Mouse (Mus musculus): ENCODE results near the gene Txlna. TPM values are rescaled to one million over a fixed set of nuclear protein-coding genes. Genes with fewer than 3 reads are reported as not detected.

The Txlna gene
- total RNA-seq, 2 experiments from 2014 or later = 41.4 to 46.8 TPM

DNA sequence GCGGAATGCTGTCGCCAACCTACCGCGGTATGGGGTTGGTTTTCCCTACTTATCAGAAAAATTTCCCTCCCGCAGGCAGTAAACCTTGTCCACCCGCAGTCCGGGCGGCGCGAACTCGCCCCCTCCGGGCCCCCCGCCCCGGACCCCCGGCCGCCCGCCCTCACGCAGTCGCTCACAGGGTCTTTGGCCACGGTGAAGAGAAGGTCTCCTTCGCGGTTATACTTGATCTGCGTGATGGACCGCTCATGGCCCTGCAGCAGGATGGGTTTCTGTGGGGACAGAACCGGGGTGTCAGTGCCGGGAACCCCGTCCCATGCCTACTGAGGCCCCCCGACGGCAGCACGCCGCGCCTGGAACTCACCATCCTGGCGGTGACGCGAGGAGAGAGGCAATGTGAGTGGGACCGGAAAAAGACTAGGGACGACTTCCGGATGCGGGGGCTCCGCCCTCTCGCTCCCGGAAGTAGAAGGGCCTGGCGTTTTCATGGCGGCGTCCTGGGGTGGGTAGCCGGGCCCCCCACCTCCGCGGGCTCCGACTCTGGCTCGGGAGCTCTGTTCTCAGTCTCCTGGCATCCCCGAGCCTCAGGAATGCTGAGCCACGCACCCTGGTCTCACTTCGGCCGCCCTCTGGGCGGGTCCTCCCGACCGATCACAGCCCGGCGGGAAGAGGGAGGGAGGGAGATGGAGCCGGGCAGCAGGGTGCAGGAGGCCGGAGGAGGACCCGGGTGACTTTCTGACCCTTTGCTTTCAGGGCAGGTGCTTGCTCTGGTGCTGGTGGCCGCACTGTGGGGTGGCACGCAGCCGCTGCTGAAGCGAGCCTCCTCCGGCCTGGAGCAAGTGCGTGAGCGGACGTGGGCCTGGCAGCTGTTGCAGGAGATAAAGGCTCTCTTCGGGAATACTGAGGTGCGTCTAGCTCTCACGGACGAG is 40.4 kb downstream of the Txlna start, which contains the start of the genes Eif3i and Tmem234:
Gene Eif3i, minus strand, starts transcription at position 416 of the 926 bp plus-strand sequence.
Gene Tmem234, plus strand, starts transcription at position 436 of the 926 bp plus-strand sequence.
- peak; percentile 82 to 84 for DNase-seq (ENCODE audit: low spot score in 2 of 2)

DNA sequence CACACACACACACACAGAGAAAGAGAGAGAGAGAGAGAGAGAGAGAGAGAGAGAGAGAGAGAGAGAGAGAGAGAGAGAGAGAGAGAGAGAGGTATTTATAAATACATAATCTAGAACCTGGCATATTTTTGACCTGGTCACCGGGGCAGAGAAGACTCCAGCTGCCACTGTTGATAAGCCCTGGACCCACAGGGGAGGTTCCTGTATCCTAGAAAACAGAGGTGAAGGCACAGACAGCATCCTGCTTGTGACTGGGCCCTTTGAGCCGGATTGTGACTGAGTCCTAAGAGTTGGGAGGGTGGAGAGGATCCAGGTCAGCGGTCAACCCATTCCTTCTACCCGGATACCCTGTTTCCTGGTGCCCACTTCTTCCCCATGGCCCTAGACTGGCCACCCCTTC is 52.0 kb downstream of the Txlna start:
- DNase-seq (ENCODE audit: low spot score in 2 of 2) = no peak

DNA sequence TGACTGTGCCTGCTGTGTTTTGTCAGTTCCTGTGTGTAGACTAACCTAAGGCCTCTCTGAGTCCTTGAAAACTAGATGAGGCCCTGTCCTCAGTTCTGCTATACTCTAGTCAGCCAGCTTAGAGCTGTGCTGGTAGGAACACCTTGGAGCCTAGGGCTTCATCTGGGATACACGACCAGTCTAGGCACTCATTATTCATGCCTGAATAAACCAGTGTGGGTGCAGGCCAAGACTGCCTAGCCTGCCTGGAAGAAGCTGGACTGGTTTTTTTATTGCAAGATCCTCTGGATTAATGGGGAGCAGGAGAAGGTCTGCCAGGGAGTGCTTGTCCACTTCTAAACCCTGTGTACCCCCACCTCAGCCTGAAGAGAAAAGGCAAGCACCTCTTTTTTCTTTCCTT is 53.9 kb downstream of the Txlna start:
- no peak for DNase-seq (ENCODE audit: low spot score in 2 of 2)

DNA sequence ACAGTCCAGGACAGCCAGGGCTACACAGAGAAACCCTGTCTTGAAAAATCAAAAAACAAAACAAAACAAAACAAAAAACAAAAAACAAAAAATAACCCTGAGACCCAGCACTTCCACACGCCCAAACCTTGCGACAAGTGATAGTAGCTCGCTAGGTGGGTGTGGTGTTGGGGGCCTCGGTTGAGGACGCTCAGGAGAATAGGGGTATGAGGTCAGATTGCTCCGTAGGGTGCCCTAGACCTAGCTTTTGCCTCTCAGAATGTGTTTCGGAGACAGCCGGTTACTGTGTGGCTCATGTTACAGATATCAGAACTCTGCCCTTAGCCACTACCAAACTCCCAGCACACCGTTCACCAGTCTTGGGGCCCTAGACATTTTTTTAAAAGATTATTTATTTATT is 55.1 kb downstream of the Txlna start:
- DNase-seq (ENCODE audit: low spot score in 2 of 2) = no peak

DNA sequence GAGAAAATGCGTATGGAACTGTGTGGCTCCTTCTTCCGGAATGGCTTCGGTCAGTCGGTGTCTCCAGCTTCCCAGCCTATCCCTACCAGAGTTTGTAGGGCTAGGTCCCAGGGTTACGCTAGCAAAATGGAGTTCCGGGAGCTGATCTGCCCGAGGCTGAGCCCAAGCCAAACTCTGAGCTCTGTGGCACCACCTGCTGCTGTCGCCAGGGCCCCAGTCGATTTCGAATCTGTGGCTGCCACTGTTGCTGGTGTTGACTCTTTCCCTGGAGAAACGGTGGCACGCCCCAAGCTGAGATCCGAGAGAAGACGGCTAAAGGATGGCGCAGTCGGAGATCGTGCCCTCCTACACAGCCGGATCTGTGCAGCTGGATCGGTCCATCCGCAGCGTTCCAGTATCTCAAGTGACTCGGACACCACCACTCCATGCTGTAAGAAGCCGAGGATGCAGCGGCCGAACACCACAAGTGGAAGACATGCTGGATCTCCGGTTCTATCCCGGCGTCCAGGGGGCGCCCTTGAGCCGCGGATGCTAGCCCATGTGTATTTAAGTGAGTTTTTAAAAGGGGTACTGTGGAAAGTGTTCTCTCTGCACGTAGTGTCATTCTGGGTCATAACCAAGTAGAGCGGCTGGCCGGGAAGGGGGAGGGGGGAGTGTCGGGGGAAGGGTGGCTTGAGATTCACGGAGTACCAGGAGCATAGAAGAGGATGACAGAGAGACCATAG is 55.8 kb downstream of the Txlna start:
- DNase-seq (ENCODE audit: low spot score in 2 of 2) = peak; percentile 85 to 89

DNA sequence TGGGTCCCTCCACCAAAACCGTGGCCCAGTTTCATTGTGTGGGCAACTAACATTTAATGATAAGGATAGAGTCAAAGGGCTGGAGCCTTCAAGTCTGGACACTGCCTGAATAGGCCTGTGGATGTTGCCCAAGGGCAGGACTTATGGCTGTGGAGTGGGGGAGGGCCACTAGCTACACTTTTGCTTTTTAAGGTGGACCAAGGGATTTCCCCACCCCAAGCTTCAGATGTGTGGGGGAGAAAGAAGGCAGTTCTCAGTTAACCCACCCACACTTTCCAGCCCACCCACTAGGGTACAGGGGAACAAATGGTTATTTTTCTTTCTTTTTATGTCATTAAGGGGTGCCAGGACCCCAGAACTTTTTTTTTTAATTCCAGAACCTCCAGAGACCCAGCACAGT is 56.5 kb downstream of the Txlna start:
- DNase-seq (ENCODE audit: low spot score in 2 of 2) = no peak

DNA sequence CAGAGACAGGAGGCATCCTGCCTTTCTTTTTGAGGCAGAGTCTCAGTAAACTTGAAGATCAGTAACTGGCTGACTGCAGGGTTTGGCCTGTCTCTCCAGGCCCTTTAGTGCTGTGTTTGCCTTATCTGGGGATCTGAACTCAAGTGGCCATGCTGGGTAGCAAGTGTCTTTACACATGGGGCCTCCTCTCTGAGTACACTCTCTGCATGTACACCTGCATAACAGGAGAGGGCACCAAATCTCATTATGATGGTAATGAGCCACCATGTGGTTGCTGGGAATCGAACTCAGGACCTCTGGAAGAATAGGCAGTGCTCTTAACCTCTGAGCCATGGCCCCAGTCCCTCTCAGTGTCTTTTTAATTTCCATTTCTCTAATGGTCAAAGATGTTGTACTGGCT is 58.6 kb downstream of the Txlna start:
- no peak for DNase-seq (ENCODE audit: low spot score in 2 of 2)

DNA sequence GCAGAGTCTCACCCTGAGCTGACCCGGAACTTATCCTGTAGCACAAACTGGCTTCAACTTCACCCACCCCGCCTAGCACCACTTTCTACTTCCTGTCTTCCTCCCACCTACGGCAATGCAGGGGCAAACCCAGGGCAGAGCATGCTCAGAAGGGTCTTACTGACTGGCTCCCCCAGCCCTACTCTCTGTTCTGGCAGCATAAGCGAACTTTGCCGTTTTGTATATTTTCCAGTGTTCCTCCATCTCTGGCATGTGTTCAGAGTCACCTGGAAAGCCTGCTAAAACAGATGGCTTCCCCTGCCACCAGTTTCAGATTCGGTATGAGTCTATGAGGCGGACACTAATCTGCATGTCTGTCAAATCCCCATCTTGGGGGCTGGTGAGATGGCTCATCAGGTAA is 60.5 kb downstream of the Txlna start:
- no peak for DNase-seq (ENCODE audit: low spot score in 2 of 2)

DNA sequence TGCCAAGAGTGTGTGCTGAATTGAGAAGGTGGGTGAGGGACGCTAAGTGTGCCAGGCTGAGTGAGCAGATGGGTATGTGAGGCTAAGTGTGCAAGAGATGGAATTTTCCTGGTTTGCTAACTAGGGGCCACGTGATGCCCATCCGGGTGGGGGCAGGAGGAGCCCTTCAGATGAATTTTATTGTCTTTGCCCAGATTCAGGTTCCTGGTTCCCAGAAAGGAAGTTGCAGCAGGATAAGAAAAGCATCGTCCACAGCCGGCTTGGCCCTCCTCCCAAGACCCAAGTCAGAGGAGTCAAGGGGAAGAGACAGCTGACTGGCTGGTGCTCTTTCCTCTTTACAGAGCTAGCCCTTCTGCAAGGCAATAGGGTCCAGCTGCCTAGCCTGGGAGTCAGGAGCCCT is 62.4 kb downstream of the Txlna start, which contains the start of gene Fam167b:
Gene Fam167b, minus strand, starts transcription at position 84 of the 400 bp plus-strand sequence.
- no peak for DNase-seq (ENCODE audit: low spot score in 2 of 2)

DNA sequence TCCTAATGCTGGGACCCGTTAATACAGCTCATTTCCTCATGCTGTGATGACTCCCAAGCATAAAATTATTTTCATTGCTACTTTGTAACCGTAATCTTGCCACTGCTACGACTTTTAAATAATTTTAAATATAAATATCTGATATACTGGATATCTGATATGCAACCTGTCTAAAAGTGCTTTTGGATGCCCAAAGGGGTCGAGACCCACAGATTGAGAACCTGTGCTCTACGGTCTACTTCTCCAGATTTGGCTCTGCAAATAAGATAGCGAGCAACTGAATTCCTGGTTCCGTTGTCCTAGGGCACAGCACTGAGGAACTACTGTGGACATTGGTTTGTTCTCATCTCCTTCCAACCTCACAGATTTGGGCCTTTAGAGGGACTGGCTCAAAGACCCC is 63.2 kb downstream of the Txlna start:
- DNase-seq (ENCODE audit: low spot score in 2 of 2) = no peak

DNA sequence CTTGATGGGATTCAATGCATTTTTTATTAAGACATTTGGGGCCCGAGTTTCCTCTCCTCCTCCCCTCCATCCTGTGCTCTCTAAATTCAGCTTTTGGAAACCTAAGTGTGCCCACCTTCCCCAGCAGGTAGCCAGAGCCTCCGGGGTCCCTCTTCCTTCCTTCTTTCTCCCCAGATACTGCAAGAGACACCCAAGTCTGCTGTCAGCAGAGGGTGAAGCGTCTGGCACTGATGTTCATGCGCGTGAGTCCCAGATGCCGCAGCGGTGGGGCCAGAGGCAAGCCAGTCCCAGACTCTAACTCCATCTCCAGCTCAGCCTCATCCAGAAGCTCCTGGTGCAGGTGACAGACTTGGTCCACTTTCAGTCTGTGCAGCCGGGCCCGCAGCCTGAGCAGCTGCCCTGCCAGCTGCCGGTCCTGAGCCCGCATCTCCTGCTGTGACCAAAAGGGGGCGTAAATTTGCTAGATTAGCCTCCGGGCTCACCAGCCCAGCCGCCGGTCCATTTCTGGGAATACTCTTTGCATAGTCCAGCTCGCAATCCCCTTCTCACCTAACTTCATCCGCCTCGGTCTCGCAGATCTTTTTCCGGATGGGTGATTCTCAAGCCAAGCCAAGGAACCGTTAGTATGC is 63.9 kb downstream of the Txlna start:
- peak; percentile 77 to 78 for DNase-seq (ENCODE audit: low spot score in 2 of 2)

Small RNAs within 50 kb of the gene (microRNA-seq; reads per million reads assigned to microRNA genes)
- gene Mir7016 = 2.0 to 2.2 reads per million in 2 experiments

Other genes starting within 250 kb of the Txlna start
- 1 to 10 TPM; 4.4 to 5.1 TPM for gene Zbtb8b, start 200.2 kb downstream of the Txlna start, total RNA-seq (2021)
- 10 to 100 TPM; 41.4 to 46.9 TPM for gene Bsdc1, start 179.5 kb downstream of the Txlna start, total RNA-seq (2021)
- under 1 TPM; 0.37 to 0.51 TPM for gene Tssk3, start 150.0 kb downstream of the Txlna start, total RNA-seq (2021)
- gene Fam229a, start 149.9 kb downstream of the Txlna start, total RNA-seq (2021) = 1 to 10 TPM; 1.0 to 2.0 TPM
- gene Marcksl1, start 127.5 kb downstream of the Txlna start, total RNA-seq (2021) = 100 to 1,000 TPM; 713 to 734 TPM
- 10 to 100 TPM; 40.5 to 40.9 TPM for gene Hdac1, start 98.4 kb downstream of the Txlna start, total RNA-seq (2021)
- 1 to 10 TPM; 9.1 to 9.3 TPM for gene Lck, start 67.4 kb downstream of the Txlna start, total RNA-seq (2021)
- gene Fam167b, start 62.5 kb downstream of the Txlna start, total RNA-seq (2021) = not detected
- 100 to 1,000 TPM; 136 to 140 TPM for gene Eif3i, start 40.4 kb downstream of the Txlna start, total RNA-seq (2021)
- 10 to 100 TPM; 95.6 to 99.1 TPM for gene Tmem234, start 40.4 kb downstream of the Txlna start, total RNA-seq (2021)
- 1 to 10 TPM; 3.1 to 5.3 TPM for gene Dcdc2b, start 26.8 kb downstream of the Txlna start, total RNA-seq (2021)
- gene Iqcc, start 22.0 kb downstream of the Txlna start, total RNA-seq (2021) = 10 to 100 TPM; 27.5 to 27.6 TPM
- gene Ccdc28b, start 17.1 kb downstream of the Txlna start, total RNA-seq (2021) = 100 to 1,000 TPM; 123 to 140 TPM
- 10 to 100 TPM; 74.7 to 90.0 TPM for gene Kpna6, start 31.7 kb upstream of the Txlna start, total RNA-seq (2021)
- gene Tmem39b, start 55.8 kb upstream of the Txlna start, total RNA-seq (2021) = 10 to 100 TPM; 13.0 to 13.1 TPM
- gene Khdrbs1, start 101.2 kb upstream of the Txlna start, total RNA-seq (2021) = 100 to 1,000 TPM in 1 of 2 experiments, 10 to 100 TPM in 1; 99.3 to 108 TPM
- gene Ptp4a2, start 170.2 kb upstream of the Txlna start, total RNA-seq (2021) = 100 to 1,000 TPM; 125 to 136 TPM